Mouse (Mus musculus) MEL (cell line): Measurements from ENCODE around the gene Gmpr.

Source experiments
- CTCF ChIP-seq, 3 experiments: IDR thresholded peaks in 2 of 3; conservative IDR thresholded peaks in 1 of 3; 2 replicates each; pipeline ENCODE4 v1.5.1; 2011 to 2012; ENCODE audit warnings: low read length in 3 of 3, low read depth in 2 of 3, mild to moderate bottlenecking in 2 of 3, improper control_type of control experiment in 1 of 3, inconsistent platforms in 1 of 3, mixed read lengths in 1 of 3, moderate library complexity in 1 of 3; ENCODE audit not compliant: control insufficient read depth in 1 of 3, insufficient read depth in 1 of 3, poor library complexity in 1 of 3, severe bottlenecking in 1 of 3
- GABPA ChIP-seq: IDR thresholded peaks from 2 replicates; pipeline ENCODE4 v1.6.1; 2012; ENCODE audit warnings: low read depth, mild to moderate bottlenecking, inconsistent platforms, low read length, improper control_type of control experiment, moderate library complexity
- POLR2AphosphoS2 ChIP-seq: IDR thresholded peaks from 2 replicates; pipeline ENCODE4 v1.6.1; 2011; ENCODE audit warnings: low read length, improper control_type of control experiment
- ZKSCAN1 ChIP-seq: IDR thresholded peaks from 2 replicates; pipeline ENCODE4 v1.6.1; 2012; ENCODE audit warnings: low read depth, mild to moderate bottlenecking, inconsistent platforms, low read length, improper control_type of control experiment, moderate library complexity

DNA sequence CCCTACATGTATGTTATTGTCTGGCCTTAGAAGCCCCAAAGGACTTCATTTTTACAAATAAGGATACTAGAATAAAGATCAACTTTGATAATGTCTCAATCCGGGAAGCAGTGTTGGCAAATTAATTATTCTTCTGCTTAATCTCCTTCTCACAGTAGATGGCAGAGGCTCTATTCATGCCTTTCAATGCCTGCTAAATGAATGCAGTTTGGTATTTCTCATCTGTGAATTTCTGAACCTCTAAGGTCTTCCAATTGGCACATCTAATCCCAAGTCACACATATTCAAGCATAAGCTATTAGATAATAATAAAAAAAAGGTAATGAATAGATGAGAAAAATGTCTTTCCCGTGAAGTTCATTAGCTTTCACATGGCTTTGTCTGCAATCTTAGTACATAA is 92.6 kb downstream of the Gmpr start:
- TF ChIP-seq CTCF (IDR thresholded peaks at IDR 0.05 in 2 of 3, conservative IDR thresholded peaks at IDR 0.05 in 1 of 3; ENCODE audit: control insufficient read depth in 1 of 3, insufficient read depth in 1 of 3, low read depth in 2 of 3, low read length in 3 of 3, poor library complexity in 1 of 3, severe bottlenecking in 1 of 3) (no peak), POLR2AphosphoS2 (no peak), ZKSCAN1 (no peak), GABPA (no peak)
